ENCODE assay signal across 32 mouse cellular contexts in genomic region chr4:85005581-85005980, GRCm38 (mm10).
A peak's percentile ranks its signal among the peaks of the same experiment; 100 is the strongest.
DNase-seq lines count a peak whose midpoint lies in the region; ATAC-seq and TF ChIP-seq lines count a peak whose summit lies in the region.
"Had no signal": no experiment of that assay in that cellular context is flagged by ENCODE, and none has a peak within 500 bp of the region (broad histone marks: within the 10 kb centered on the region; RNA-seq: fewer than 3 reads in every experiment).

No protein-coding gene starts in this region.

- 54% methylated on average over 6 of the region's 6 CpGs for whole genome bisulfite sequencing in spleen, adult 2 months

- DNase-seq in spleen, adult 2 months (ENCODE audit: low read depth in 1 of 2, low spot score in 2 of 2) = no peak
- no peak for DNase-seq in spleen, postnatal 4 days (ENCODE audit: low spot score in 2 of 2)
- no peak for DNase-seq in cerebellum, adult 11-12 months
- DNase-seq in lung, postnatal 14 days = no peak
- DNase-seq in adrenal gland, postnatal 14 days = no peak
- DNase-seq: adrenal gland, postnatal 36 days; cerebellum, adult 2 months; cerebellum, postnatal 14 days; gastrocnemius, adult 2 months; gastrocnemius, postnatal 36 days; heart, adult 2 months; heart, postnatal 4 days; kidney, adult 18-20 months; kidney, postnatal 36 days; lung, adult 18-20 months; lung, postnatal 10 days; thymus, postnatal 25 days had no signal

- H3K9me3 ChIP-seq in megakaryocyte, embryonic 14.5 days = no peaks in the 10 kb centered on the region
- H3K9me3 ChIP-seq: embryonic facial prominence, embryonic 12.5 days; forebrain, embryonic 10.5 days; heart, embryonic 12.5 days; hindbrain, embryonic 13.5 days; kidney, embryonic 15.5 days; limb, embryonic 13.5 days; liver, embryonic 12.5 days; neural tube, embryonic 13.5 days had no signal

- no peak for TF ChIP-seq CTCF in spleen, adult 2 months (IDR thresholded peaks at IDR 0.05; ENCODE audit: extremely low read depth, insufficient read depth, insufficient read length, insufficient replicate concordance)

- no peak for TF ChIP-seq POLR2A in spleen, adult 2 months (IDR thresholded peaks at IDR 0.05; ENCODE audit: low read depth, low read length)

- peak; percentile 73 for ATAC-seq in activated CD4-positive, CD25-positive, alpha-beta regulatory T cell, adult 4 months
- ATAC-seq: forebrain, embryonic 16.5 days; liver, embryonic 12.5 days; Patski had no signal

- H3K4me1 ChIP-seq in spleen, adult 2 months (ENCODE audit: control insufficient read depth, insufficient read depth, insufficient read length) = no peaks in the 10 kb centered on the region
- peaks cover 6% of the 10 kb centered on the region for H3K4me1 ChIP-seq in megakaryocyte, embryonic 14.5 days
- H3K4me1 ChIP-seq: heart, embryonic 12.5 days; hindbrain, embryonic 13.5 days; kidney, embryonic 15.5 days; limb, embryonic 13.5 days; liver, embryonic 12.5 days; neural tube, embryonic 13.5 days had no signal

- H3K4me3 ChIP-seq in spleen, adult 2 months (ENCODE audit: extremely low read depth, insufficient read depth, insufficient read length) = peak overlapping the region; percentile 17
- peak overlapping the region; percentile 3 for H3K4me3 ChIP-seq in megakaryocyte, embryonic 14.5 days (replicated peaks)
- H3K4me3 ChIP-seq: embryonic facial prominence, embryonic 12.5 days; forebrain, embryonic 10.5 days; gastrocnemius, adult 2 months; heart, adult 2 months; heart, embryonic 12.5 days; hindbrain, embryonic 13.5 days; kidney, embryonic 15.5 days; layer of hippocampus, adult 2 months; left cerebral cortex, adult 2 months; limb, embryonic 13.5 days; liver, embryonic 12.5 days; myocyte; neural tube, embryonic 13.5 days had no signal

- H3K27me3 ChIP-seq in spleen, adult 2 months (ENCODE audit: control insufficient read depth, insufficient read depth, low read length) = no peaks in the 10 kb centered on the region
- no peaks in the 10 kb centered on the region for H3K27me3 ChIP-seq in megakaryocyte, embryonic 14.5 days (replicated peaks)
- H3K27me3 ChIP-seq: embryonic facial prominence, embryonic 12.5 days; heart, embryonic 12.5 days; hindbrain, embryonic 13.5 days; kidney, embryonic 15.5 days; limb, embryonic 13.5 days; liver, embryonic 12.5 days; neural tube, embryonic 13.5 days; Patski had no signal

- H3K36me3 ChIP-seq in spleen, adult 2 months (ENCODE audit: control insufficient read depth, insufficient read depth, low read length) = no peaks in the 10 kb centered on the region
- H3K36me3 ChIP-seq in megakaryocyte, embryonic 14.5 days (replicated peaks; ENCODE audit: low read length) = no peaks in the 10 kb centered on the region
- H3K36me3 ChIP-seq: embryonic facial prominence, embryonic 12.5 days; forebrain, embryonic 10.5 days; heart, embryonic 12.5 days; hindbrain, embryonic 13.5 days; kidney, embryonic 15.5 days; limb, embryonic 13.5 days; liver, embryonic 12.5 days; neural tube, embryonic 13.5 days had no signal

- H3K27ac ChIP-seq in spleen, adult 2 months (ENCODE audit: insufficient read depth, low read length) = no peak overlapping the region
- H3K27ac ChIP-seq: embryonic facial prominence, embryonic 12.5 days; forebrain, embryonic 10.5 days; gastrocnemius, adult 2 months; heart, adult 2 months; hindbrain, embryonic 13.5 days; kidney, embryonic 15.5 days; layer of hippocampus, adult 2 months; left cerebral cortex, adult 2 months; limb, embryonic 13.5 days; liver, embryonic 12.5 days; neural tube, embryonic 13.5 days had no signal
